Mouse (Mus musculus) c-Kit-positive CD71-negative TER-119-negative erythroid progenitor cells, embryonic 14.5 days (primary cell): ENCODE results near the gene Notch2.

Experiments
- DNase-seq: peaks from one replicate; pipeline ENCODE4 v3.0.0-alpha.2; 2013; ENCODE audit warnings: low read depth

Gene Notch2

GRCm38 (mm10) chr3:98052507-98053430 is 39.4 kb downstream of the Notch2 start:
- DNase-seq = no peak

DNA sequence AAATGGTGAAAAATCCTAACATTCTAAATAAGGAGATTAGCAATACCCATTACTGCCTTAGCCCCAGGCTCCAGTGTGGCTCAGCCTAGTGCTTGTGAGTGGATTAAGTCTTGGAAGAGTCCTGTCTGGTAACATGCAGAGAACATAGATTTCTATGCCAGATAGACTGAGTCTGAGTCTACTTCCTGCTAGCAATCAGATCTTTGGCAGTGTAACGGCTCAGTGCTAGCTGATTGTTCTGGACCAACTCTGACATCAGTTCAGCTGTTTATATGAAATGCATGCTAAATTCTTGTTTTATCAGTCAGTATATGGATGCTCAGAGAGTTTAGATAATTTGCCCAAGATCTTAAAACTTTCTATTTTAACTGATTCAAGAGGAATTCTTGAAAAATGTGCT is 40.5 kb downstream of the Notch2 start:
- no peak for DNase-seq

- DNase-seq = no peak
These were observed 41.1 kb downstream of the Notch2 start for GRCm38 (mm10) chr3:98054334-98055007.

GRCm38 (mm10) chr3:98055008-98055345 is 41.6 kb downstream of the Notch2 start:
- no peak for DNase-seq

GRCm38 (mm10) chr3:98055808-98056728 is 42.7 kb downstream of the Notch2 start:
- DNase-seq = no peak

- no peak for DNase-seq
These were observed 43.6 kb downstream of the Notch2 start for GRCm38 (mm10) chr3:98056956-98057365.

GRCm38 (mm10) chr3:98059076-98059475 is 45.7 kb downstream of the Notch2 start:
- DNase-seq = no peak

GRCm38 (mm10) chr3:98060981-98061660 is 47.8 kb downstream of the Notch2 start:
- DNase-seq = no peak

GRCm38 (mm10) chr3:98061661-98062330 is 48.5 kb downstream of the Notch2 start:
- no peak for DNase-seq

DNA sequence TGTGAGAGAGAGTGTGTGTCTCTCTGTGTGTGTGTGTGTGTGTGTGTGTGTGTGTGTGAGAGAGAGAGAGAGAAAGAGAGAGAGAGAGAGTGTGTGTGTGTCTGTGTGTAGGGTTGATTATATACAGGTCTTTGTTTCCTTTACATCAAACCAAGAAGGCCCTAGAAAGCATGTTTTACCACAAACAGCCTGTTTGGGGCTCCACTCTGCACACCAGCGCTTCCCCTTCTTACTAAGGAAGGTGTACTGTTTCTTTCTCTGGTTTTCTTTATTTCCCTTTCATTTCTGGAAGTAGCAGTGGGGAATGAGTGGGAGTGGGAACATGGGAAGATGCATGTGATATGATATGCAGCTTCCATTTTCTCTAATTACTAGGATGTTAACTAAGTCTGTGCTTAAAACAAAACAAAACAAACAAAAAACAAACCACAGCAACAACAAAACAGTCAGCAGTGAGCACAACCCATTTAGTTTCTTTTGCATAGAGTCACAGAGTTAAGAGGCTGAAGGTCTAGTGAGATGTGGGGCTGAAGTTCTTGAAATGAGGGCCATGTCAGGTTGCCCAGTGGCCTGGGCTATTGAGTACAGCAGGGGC is 49.4 kb downstream of the Notch2 start:
- no peak for DNase-seq

GRCm38 (mm10) chr3:98063186-98063771 is 50.0 kb downstream of the Notch2 start:
- DNase-seq = no peak

- no peak for DNase-seq
These were observed 50.5 kb downstream of the Notch2 start for GRCm38 (mm10) chr3:98063833-98064232.

DNA sequence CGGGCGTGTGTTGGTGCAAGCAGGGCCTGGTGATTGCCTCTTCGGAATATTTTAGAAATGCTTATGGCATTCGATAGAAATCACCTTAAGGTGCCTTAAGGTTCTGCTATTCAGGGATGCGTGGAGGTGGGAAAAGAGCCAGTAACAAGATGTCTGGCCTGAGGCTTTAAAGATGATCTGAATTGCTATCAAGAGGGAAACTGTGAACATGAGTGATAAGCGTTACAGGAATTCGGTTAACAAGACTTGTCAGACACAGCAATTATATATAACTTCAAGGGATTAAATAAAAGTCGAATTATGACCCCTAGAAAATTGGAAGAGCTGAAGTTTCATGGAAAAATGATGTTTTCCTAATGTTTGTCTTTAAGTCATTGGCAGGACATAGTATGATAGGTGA is 51.7 kb downstream of the Notch2 start:
- DNase-seq = no peak

GRCm38 (mm10) chr3:98066434-98066833 is 53.1 kb downstream of the Notch2 start:
- no peak for DNase-seq

DNA sequence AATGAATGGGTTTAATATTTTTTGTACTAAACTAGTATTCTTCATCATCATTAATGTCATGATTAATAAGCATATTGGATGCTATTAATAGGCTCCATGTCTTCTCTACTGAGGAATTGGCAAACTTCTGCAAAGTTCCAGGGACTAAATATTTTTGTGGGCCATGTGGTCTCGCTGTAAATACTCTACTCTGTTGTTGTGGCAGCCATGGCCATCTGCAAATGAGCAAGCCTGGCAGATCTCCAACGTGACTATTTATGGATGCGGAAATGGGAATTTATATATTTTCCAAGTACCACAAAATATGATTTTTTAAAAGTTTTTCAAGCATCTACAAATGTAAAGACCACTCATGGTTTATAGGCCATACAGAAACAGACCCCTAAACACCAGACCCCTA is 54.1 kb downstream of the Notch2 start:
- DNase-seq = no peak

GRCm38 (mm10) chr3:98067852-98068491 is 54.6 kb downstream of the Notch2 start:
- DNase-seq = no peak

- DNase-seq = no peak
These were observed 55.8 kb downstream of the Notch2 start for GRCm38 (mm10) chr3:98069161-98069560.

- DNase-seq = no peak
These were observed 56.5 kb downstream of the Notch2 start for GRCm38 (mm10) chr3:98069856-98070255.

DNA sequence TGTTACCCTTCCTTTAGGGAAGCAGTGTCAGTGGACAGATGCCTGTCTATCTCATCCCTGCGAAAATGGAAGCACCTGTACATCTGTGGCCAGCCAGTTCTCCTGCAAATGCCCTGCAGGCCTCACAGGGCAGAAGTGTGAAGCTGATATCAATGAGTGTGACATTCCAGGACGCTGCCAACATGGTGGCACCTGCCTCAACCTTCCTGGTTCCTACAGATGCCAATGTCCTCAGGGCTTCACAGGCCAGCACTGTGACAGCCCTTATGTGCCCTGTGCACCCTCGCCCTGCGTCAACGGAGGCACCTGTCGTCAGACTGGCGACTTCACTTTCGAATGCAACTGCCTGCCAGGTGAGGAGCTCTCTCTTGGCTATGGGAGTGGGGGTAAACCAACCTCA is 59.2 kb downstream of the Notch2 start:
- no peak for DNase-seq

GRCm38 (mm10) chr3:98073545-98073944 is 60.2 kb downstream of the Notch2 start:
- no peak for DNase-seq
